Mouse (Mus musculus): ENCODE data around the gene Myh7b. TPM values are rescaled to one million over a fixed set of nuclear protein-coding genes. Genes with fewer than 3 reads are reported as not detected.

Myh7b gene
- total and polyA plus RNA-seq, 2 experiments = not detected

- peak overlapping the region; percentile 94 for H3K27ac ChIP-seq (replicated peaks; ENCODE audit: insufficient read depth, low read depth, low read length)
- WGBS = 2% methylated on average over 6 of the region's 6 CpGs
- peaks cover 1% of the 10 kb centered on the region; the same call in 1 of the 2 replicates for H3K36me3 ChIP-seq (ENCODE audit: control insufficient read depth, insufficient read depth, low read length)
- H3K79me2 ChIP-seq (ENCODE audit: control insufficient read depth, insufficient read depth, low read length) = no peaks in the 10 kb centered on the region
- peaks cover 17% of the 10 kb centered on the region for H3K4me1 ChIP-seq (ENCODE audit: control insufficient read depth, insufficient read depth, low read length)
- peak; percentile 70 for DNase-seq (ENCODE audit: extremely low read depth, low read depth, low spot score)
- TF ChIP-seq POLR2A (IDR thresholded peaks at IDR 0.05; ENCODE audit: extremely low read depth, insufficient read depth, low read length) = no peak
- no peak for TF ChIP-seq CTCF (IDR thresholded peaks at IDR 0.05; ENCODE audit: low read depth, low read length)
- peak overlapping the region; percentile 86 for H3K4me3 ChIP-seq (ENCODE audit: insufficient read depth, low read depth, low read length)
- H3K9ac ChIP-seq (ENCODE audit: low read depth, low read length) = peak overlapping the region; percentile 88
- H3K27me3 ChIP-seq (ENCODE audit: control insufficient read depth, insufficient read depth, low read length) = no peaks in the 10 kb centered on the region
These were observed 19.3 kb upstream of the Myh7b start for GRCm38 (mm10) chr2:155591676-155592075.

- H3K36me3 ChIP-seq (ENCODE audit: control insufficient read depth, insufficient read depth, low read length) = peaks cover under 1% of the 10 kb centered on the region; the same call in 1 of the 2 replicates
- TF ChIP-seq POLR2A (IDR thresholded peaks at IDR 0.05; ENCODE audit: extremely low read depth, insufficient read depth, low read length) = peak; percentile 48
- no peak for TF ChIP-seq CTCF (IDR thresholded peaks at IDR 0.05; ENCODE audit: low read depth, low read length)
- H3K4me1 ChIP-seq (ENCODE audit: control insufficient read depth, insufficient read depth, low read length) = peaks cover 15% of the 10 kb centered on the region
- peak within 1 kb of the TSS; percentile 94 for H3K27ac ChIP-seq (replicated peaks; ENCODE audit: insufficient read depth, low read depth, low read length)
- H3K79me2 ChIP-seq (ENCODE audit: control insufficient read depth, insufficient read depth, low read length) = no peaks in the 10 kb centered on the region
- peak within 1 kb of the TSS; percentile 88 for H3K9ac ChIP-seq (ENCODE audit: low read depth, low read length)
- peak within 1 kb of the TSS; percentile 86 for H3K4me3 ChIP-seq (ENCODE audit: insufficient read depth, low read depth, low read length)
- H3K27me3 ChIP-seq (ENCODE audit: control insufficient read depth, insufficient read depth, low read length) = no peaks in the 10 kb centered on the region
- DNase-seq (ENCODE audit: extremely low read depth, low read depth, low spot score) = peak; percentile 82
- WGBS = under 1% methylated on average over 53 of the region's 53 CpGs
These were observed 18.7 kb upstream of the Myh7b start, which contains the start of gene Gss for GRCm38 (mm10) chr2:155592137-155592853. TSS of gene Gss (minus strand) at chr2:155592810.

GRCm38 (mm10) chr2:155592854-155593283, 18.1 kb upstream of the Myh7b start:
- 3% methylated on average over 9 of the region's 9 CpGs for WGBS
- TF ChIP-seq CTCF (IDR thresholded peaks at IDR 0.05; ENCODE audit: low read depth, low read length) (no peak), POLR2A (IDR thresholded peaks at IDR 0.05; ENCODE audit: extremely low read depth, insufficient read depth, low read length) (no peak)
- no peaks in the 10 kb centered on the region for H3K79me2 ChIP-seq (ENCODE audit: control insufficient read depth, insufficient read depth, low read length)
- peak overlapping the region; percentile 79 for H3K9ac ChIP-seq (ENCODE audit: low read depth, low read length)
- peaks cover 11% of the 10 kb centered on the region for H3K4me1 ChIP-seq (ENCODE audit: control insufficient read depth, insufficient read depth, low read length)
- no peak for DNase-seq (ENCODE audit: extremely low read depth, low read depth, low spot score)
- peak overlapping the region; percentile 86 for H3K4me3 ChIP-seq (ENCODE audit: insufficient read depth, low read depth, low read length)
- H3K27me3 ChIP-seq (ENCODE audit: control insufficient read depth, insufficient read depth, low read length) = no peaks in the 10 kb centered on the region
- peak overlapping the region; percentile 60 for H3K27ac ChIP-seq (replicated peaks; ENCODE audit: insufficient read depth, low read depth, low read length)
- no peaks in the 10 kb centered on the region for H3K36me3 ChIP-seq (ENCODE audit: control insufficient read depth, insufficient read depth, low read length)

DNA sequence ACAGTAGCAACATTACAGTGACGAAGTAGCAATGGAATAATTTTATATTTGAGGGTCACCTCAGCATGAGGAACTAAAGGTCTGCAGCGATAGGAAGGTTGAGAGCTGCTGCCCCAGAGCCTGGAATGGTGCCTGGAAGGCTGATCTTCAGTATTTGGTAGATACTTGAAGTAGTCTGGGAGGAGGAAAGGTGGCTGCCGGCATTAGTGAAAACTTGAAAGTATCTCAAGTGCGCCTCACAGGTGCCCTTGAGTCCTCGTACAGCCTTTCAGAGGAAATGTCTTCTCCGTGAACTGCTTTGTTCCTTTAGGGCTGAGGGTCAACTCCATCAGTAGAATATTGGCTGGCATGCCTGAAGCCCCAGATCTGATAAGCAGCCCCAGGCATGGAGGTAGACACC, 15.5 kb upstream of the Myh7b start:
- H3K4me1 ChIP-seq (ENCODE audit: control insufficient read depth, insufficient read depth, low read length) = peaks cover 4% of the 10 kb centered on the region; the same call in 1 of the 2 replicates
- 88% methylated on average over 6 of the region's 6 CpGs for whole genome bisulfite sequencing
- no peak overlapping the region for H3K27ac ChIP-seq (replicated peaks; ENCODE audit: insufficient read depth, low read depth, low read length)

GRCm38 (mm10) chr2:155603707-155604106, 7.3 kb upstream of the Myh7b start:
- TF ChIP-seq CTCF (IDR thresholded peaks at IDR 0.05; ENCODE audit: low read depth, low read length) (peak; percentile 44), POLR2A (IDR thresholded peaks at IDR 0.05; ENCODE audit: extremely low read depth, insufficient read depth, low read length) (no peak)
- Histone ChIP-seq H3K36me3 (ENCODE audit: control insufficient read depth, insufficient read depth, low read length) (no peaks in the 10 kb centered on the region), H3K79me2 (ENCODE audit: control insufficient read depth, insufficient read depth, low read length) (no peaks in the 10 kb centered on the region), H3K4me3 (ENCODE audit: insufficient read depth, low read depth, low read length) (no peak overlapping the region), H3K4me1 (ENCODE audit: control insufficient read depth, insufficient read depth, low read length) (peaks cover 2% of the 10 kb centered on the region; the same call in 1 of the 2 replicates), H3K27ac (replicated peaks; ENCODE audit: insufficient read depth, low read depth, low read length) (no peak overlapping the region), H3K9ac (ENCODE audit: low read depth, low read length) (no peak overlapping the region), H3K27me3 (ENCODE audit: control insufficient read depth, insufficient read depth, low read length) (no peaks in the 10 kb centered on the region)
- 22% methylated on average over 3 of the region's 3 CpGs for WGBS
- DNase-seq (ENCODE audit: extremely low read depth, low read depth, low spot score) = peak; percentile 76

More for the DNA sequence above, 15.5 kb upstream of the Myh7b start:
- Histone ChIP-seq H3K79me2 (ENCODE audit: control insufficient read depth, insufficient read depth, low read length) (no peaks in the 10 kb centered on the region), H3K9ac (ENCODE audit: low read depth, low read length) (no peak overlapping the region), H3K4me3 (ENCODE audit: insufficient read depth, low read depth, low read length) (no peak overlapping the region), H3K27me3 (ENCODE audit: control insufficient read depth, insufficient read depth, low read length) (no peaks in the 10 kb centered on the region), H3K36me3 (ENCODE audit: control insufficient read depth, insufficient read depth, low read length) (no peaks in the 10 kb centered on the region)
- DNase-seq (ENCODE audit: extremely low read depth, low read depth, low spot score) = no peak
- TF ChIP-seq POLR2A (IDR thresholded peaks at IDR 0.05; ENCODE audit: extremely low read depth, insufficient read depth, low read length) (no peak), CTCF (IDR thresholded peaks at IDR 0.05; ENCODE audit: low read depth, low read length) (no peak)

Measured in liver, adult 2 months (tissue).